Mouse (Mus musculus): Measurements from ENCODE around the gene 1700013G24Rik. TPM values are rescaled to one million over a fixed set of nuclear protein-coding genes. Genes with fewer than 3 reads are reported as not detected.
A peak's percentile ranks its signal among the peaks of the same experiment; 100 is the strongest.

The 1700013G24Rik gene
- polyA plus RNA-seq, 1 experiment from 2014 or later = not detected

- 51% methylated on average over 9 of the region's 9 CpGs for WGBS
- Histone ChIP-seq H3K27ac (0 out of 2 replicates have a peak overlapping the region, but pooled peaks have one; percentile 25), H3K27me3 (replicated peaks) (no peaks in the 10 kb centered on the region), H3K4me1 (replicated peaks) (peaks cover 70% of the 10 kb centered on the region), H3K36me3 (no peaks in the 10 kb centered on the region), H3K4me3 (replicated peaks) (peak overlapping the region; percentile 73), H3K9me3 (no peaks in the 10 kb centered on the region), H3K4me2 (replicated peaks) (peak overlapping the region; percentile 78), H3K9ac (peak overlapping the region; percentile 17; the same call in 1 of the 2 replicates)
- ATAC-seq = no peak
Observed at GRCm38 (mm10) chr4:137470701-137471317, 17.7 kb downstream of the 1700013G24Rik start.

GRCm38 (mm10) chr4:137471326-137471725, 18.2 kb downstream of the 1700013G24Rik start:
- no peaks in the 10 kb centered on the region for H3K9me3 ChIP-seq
- H3K4me2 ChIP-seq (replicated peaks) = peak overlapping the region; percentile 78
- 0 out of 2 replicates have a peak overlapping the region, but pooled peaks have one; percentile 73 for H3K4me3 ChIP-seq (replicated peaks)
- no peaks in the 10 kb centered on the region for H3K36me3 ChIP-seq
- ATAC-seq = no peak
- H3K9ac ChIP-seq = peak overlapping the region; percentile 17; the same call in 1 of the 2 replicates
- 50% methylated on average over 8 of the region's 8 CpGs for WGBS
- no peak overlapping the region for H3K27ac ChIP-seq
- H3K27me3 ChIP-seq (replicated peaks) = no peaks in the 10 kb centered on the region
- H3K4me1 ChIP-seq (replicated peaks) = peaks cover 76% of the 10 kb centered on the region

- H3K27me3 ChIP-seq (replicated peaks) = no peaks in the 10 kb centered on the region
- no peaks in the 10 kb centered on the region for H3K9me3 ChIP-seq
- no peak overlapping the region for H3K4me3 ChIP-seq (replicated peaks)
- WGBS = 78% methylated on average over 8 of the region's 8 CpGs
- H3K36me3 ChIP-seq = no peaks in the 10 kb centered on the region
- H3K9ac ChIP-seq = peak overlapping the region; percentile 6; the same call in 1 of the 2 replicates
- H3K27ac ChIP-seq = peak overlapping the region; percentile 49; the same call in 1 of the 2 replicates
- peak overlapping the region; percentile 28; the same call in 1 of the 2 replicates for H3K4me2 ChIP-seq (replicated peaks)
- no peak for ATAC-seq
- peaks cover 80% of the 10 kb centered on the region for H3K4me1 ChIP-seq (replicated peaks)
Observed at GRCm38 (mm10) chr4:137473240-137473639, 20.2 kb downstream of the 1700013G24Rik start.

GRCm38 (mm10) chr4:137473701-137474388, 20.8 kb downstream of the 1700013G24Rik start:
- Histone ChIP-seq H3K9ac (peak overlapping the region; percentile 6; the same call in 1 of the 2 replicates), H3K4me3 (replicated peaks) (no peak overlapping the region), H3K27ac (peak overlapping the region; percentile 49; the same call in 1 of the 2 replicates), H3K4me2 (replicated peaks) (peak overlapping the region; percentile 28), H3K4me1 (replicated peaks) (peaks cover 86% of the 10 kb centered on the region), H3K27me3 (replicated peaks) (no peaks in the 10 kb centered on the region), H3K9me3 (no peaks in the 10 kb centered on the region), H3K36me3 (no peaks in the 10 kb centered on the region)
- WGBS = 34% methylated on average over 18 of the region's 18 CpGs
- ATAC-seq = no peak

- no peak overlapping the region for H3K27ac ChIP-seq
- 86% methylated on average over 7 of the region's 7 CpGs for WGBS
- H3K4me3 ChIP-seq (replicated peaks) = no peak overlapping the region
- H3K4me1 ChIP-seq (replicated peaks) = peaks cover 87% of the 10 kb centered on the region
- H3K9ac ChIP-seq = no peak overlapping the region
- H3K36me3 ChIP-seq = no peaks in the 10 kb centered on the region
- ATAC-seq = no peak
- no peaks in the 10 kb centered on the region for H3K9me3 ChIP-seq
- no peak overlapping the region for H3K4me2 ChIP-seq (replicated peaks)
- H3K27me3 ChIP-seq (replicated peaks) = no peaks in the 10 kb centered on the region
Observed at GRCm38 (mm10) chr4:137474694-137475093, 21.6 kb downstream of the 1700013G24Rik start.

- H3K27me3 ChIP-seq (replicated peaks) = no peaks in the 10 kb centered on the region
- H3K4me2 ChIP-seq (replicated peaks) = peak overlapping the region; percentile 64
- H3K9me3 ChIP-seq = no peaks in the 10 kb centered on the region
- H3K9ac ChIP-seq = no peak overlapping the region
- H3K4me3 ChIP-seq (replicated peaks) = no peak overlapping the region
- no peak for ATAC-seq
- H3K27ac ChIP-seq = peak overlapping the region; percentile 86
- H3K36me3 ChIP-seq = no peaks in the 10 kb centered on the region
- 70% methylated on average over 13 of the region's 13 CpGs for WGBS
- H3K4me1 ChIP-seq (replicated peaks) = peaks cover 86% of the 10 kb centered on the region
Observed at GRCm38 (mm10) chr4:137475271-137476050, 22.4 kb downstream of the 1700013G24Rik start.

GRCm38 (mm10) chr4:137476065-137476760, 23.1 kb downstream of the 1700013G24Rik start:
- Histone ChIP-seq H3K36me3 (no peaks in the 10 kb centered on the region), H3K27me3 (replicated peaks) (no peaks in the 10 kb centered on the region), H3K4me1 (replicated peaks) (peaks cover 86% of the 10 kb centered on the region), H3K4me3 (replicated peaks) (peak overlapping the region; percentile 24), H3K9ac (peak overlapping the region; percentile 36; the same call in 1 of the 2 replicates), H3K9me3 (no peaks in the 10 kb centered on the region), H3K4me2 (replicated peaks) (peak overlapping the region; percentile 64), H3K27ac (peak overlapping the region; percentile 86)
- ATAC-seq = peak; percentile 83
- WGBS = 18% methylated on average over 10 of the region's 10 CpGs

- peak; percentile 18 for ATAC-seq
- peak overlapping the region; percentile 36; the same call in 1 of the 2 replicates for H3K9ac ChIP-seq
- H3K4me2 ChIP-seq (replicated peaks) = peak overlapping the region; percentile 64
- H3K4me3 ChIP-seq (replicated peaks) = peak overlapping the region; percentile 24
- H3K9me3 ChIP-seq = no peaks in the 10 kb centered on the region
- H3K27me3 ChIP-seq (replicated peaks) = no peaks in the 10 kb centered on the region
- no peaks in the 10 kb centered on the region for H3K36me3 ChIP-seq
- WGBS = 9% methylated on average over 17 of the region's 17 CpGs
- H3K27ac ChIP-seq = peak overlapping the region; percentile 86
- peaks cover 91% of the 10 kb centered on the region for H3K4me1 ChIP-seq (replicated peaks)
Observed at GRCm38 (mm10) chr4:137476761-137477237, 23.7 kb downstream of the 1700013G24Rik start.

GRCm38 (mm10) chr4:137477611-137478010, 24.5 kb downstream of the 1700013G24Rik start:
- Histone ChIP-seq H3K4me3 (replicated peaks) (no peak overlapping the region), H3K4me1 (replicated peaks) (peaks cover 97% of the 10 kb centered on the region), H3K36me3 (no peaks in the 10 kb centered on the region), H3K27ac (peak overlapping the region; percentile 86), H3K4me2 (replicated peaks) (no peak overlapping the region; the same call in 1 of the 2 replicates), H3K9ac (0 out of 2 replicates have a peak overlapping the region, but pooled peaks have one; percentile 23), H3K27me3 (replicated peaks) (no peaks in the 10 kb centered on the region), H3K9me3 (no peaks in the 10 kb centered on the region)
- 56% methylated on average over 6 of the region's 6 CpGs for WGBS
- no peak for ATAC-seq

- Histone ChIP-seq H3K4me1 (replicated peaks) (peaks cover 91% of the 10 kb centered on the region), H3K27me3 (replicated peaks) (no peaks in the 10 kb centered on the region), H3K4me3 (replicated peaks) (no peak overlapping the region), H3K9me3 (no peaks in the 10 kb centered on the region), H3K9ac (0 out of 2 replicates have a peak overlapping the region, but pooled peaks have one; percentile 6), H3K4me2 (replicated peaks) (no peak overlapping the region), H3K27ac (peak overlapping the region; percentile 86; the same call in 1 of the 2 replicates), H3K36me3 (no peaks in the 10 kb centered on the region)
- WGBS = 65% methylated on average over 5 of the region's 5 CpGs
- ATAC-seq = no peak
Observed at GRCm38 (mm10) chr4:137478306-137478705, 25.2 kb downstream of the 1700013G24Rik start.

GRCm38 (mm10) chr4:137479757-137480156, 26.7 kb downstream of the 1700013G24Rik start:
- Histone ChIP-seq H3K9ac (no peak overlapping the region; the same call in 1 of the 2 replicates), H3K36me3 (no peaks in the 10 kb centered on the region), H3K4me2 (replicated peaks) (peak overlapping the region; percentile 46), H3K27me3 (replicated peaks) (no peaks in the 10 kb centered on the region), H3K9me3 (no peaks in the 10 kb centered on the region), H3K27ac (peak overlapping the region; percentile 86), H3K4me3 (replicated peaks) (no peak overlapping the region), H3K4me1 (replicated peaks) (peaks cover 89% of the 10 kb centered on the region)
- ATAC-seq = peak; percentile 42
- 9% methylated on average over 6 of the region's 6 CpGs for WGBS
